Mouse (Mus musculus) forebrain, embryonic 11.5 days (tissue): Measurements from ENCODE around the gene Slc43a3. TPM values are rescaled to one million over a fixed set of nuclear protein-coding genes. Genes with fewer than 3 reads are reported as not detected.

Source experiments
- ATAC-seq: fragments of 200-750 bp; cut with Nextera tagmentation; replicated peaks from 2 replicates; pipeline ENCODE4 v1.8.0; 2017; ENCODE audit warnings: moderate TSS enrichment; ENCODE audit not compliant: low FRiP score
- DNase-seq: peaks from one replicate; pipeline ENCODE4 v3.0.0-alpha.2; 2017; ENCODE audit warnings: low spot score
- H3K27ac ChIP-seq: fragments of 300-500 bp; sonication (generic); 2 replicates; pipeline ENCODE4 v1.5.1; 2014; ENCODE audit warnings: low read depth, low read length
- H3K27me3 ChIP-seq: fragments of 300-500 bp; sonication (generic); 2 replicates; pipeline ENCODE4 v1.6.1; 2014; ENCODE audit warnings: mild to moderate bottlenecking, low read length, mixed read lengths; ENCODE audit not compliant: control insufficient read depth, insufficient read depth
- H3K36me3 ChIP-seq: fragments of 300-500 bp; sonication (generic); 2 replicates; pipeline ENCODE4 v1.6.1; 2014; ENCODE audit warnings: mild to moderate bottlenecking, low read length, moderate library complexity, mixed read lengths; ENCODE audit not compliant: control insufficient read depth, insufficient read depth
- H3K4me1 ChIP-seq: fragments of 300-500 bp; sonication (generic); replicated peaks from 2 replicates; pipeline ENCODE4 v1.6.1; 2014; ENCODE audit warnings: low read length, mixed read lengths; ENCODE audit not compliant: control insufficient read depth, insufficient read depth
- H3K4me2 ChIP-seq: fragments of 300-500 bp; sonication (generic); 2 replicates; pipeline ENCODE4 v1.6.1; 2014; ENCODE audit warnings: low read depth, mild to moderate bottlenecking, low read length, moderate library complexity, mixed read lengths; ENCODE audit not compliant: severe bottlenecking
- H3K4me3 ChIP-seq: fragments of 300-500 bp; sonication (generic); 2 replicates; pipeline ENCODE4 v1.5.1; 2014; ENCODE audit warnings: low read depth, low read length
- H3K9ac ChIP-seq: fragments of 300-500 bp; sonication (generic); 2 replicates; pipeline ENCODE4 v1.6.1; 2014; ENCODE audit warnings: low read length
- H3K9me3 ChIP-seq: fragments of 300-500 bp; sonication (generic); 2 replicates; pipeline ENCODE4 v1.6.1; 2016; ENCODE audit warnings: low read length, mixed read lengths; ENCODE audit not compliant: control insufficient read depth
- WGBS: fragments of 180-500 bp; shearing (Covaris S2); extraction: QIAGEN DNeasy Blood & Tissue Kit; methylation state at CpG from one replicate; pipeline ENCODE4 v1.1.7; 2014; 5-methylcytosine and 5-hydroxymethylcytosine counted together
- polyA plus RNA-seq: library from polyadenylated mRNA; unstranded; fragments of >200 nt; fragmentation: Nextera tagmentation; extraction: Ambion mirVana; gene quantifications from 2 replicates; pipeline ENCODE4 v1.2.1, GENCODE M21; 2014

Slc43a3 gene
- polyA plus RNA-seq, 1 experiment from 2014 or later: 18.2 TPM

GRCm38 (mm10) chr2:84980188-84980587 is 43.8 kb downstream of the Slc43a3 start, which contains the start of gene Prg2:
TSS of gene Prg2 (plus strand) at chr2:84980461.
- H3K9me3 ChIP-seq: no peaks in the 10 kb centered on the region
- ATAC-seq (no peak), DNase-seq (no peak)
- H3K27ac ChIP-seq: no peak within 1 kb of the TSS
- WGBS: 25% methylated on average over 1 of the region's 1 CpGs
- H3K9ac ChIP-seq: no peak within 1 kb of the TSS
- H3K4me1 ChIP-seq: no peaks in the 10 kb centered on the region
- H3K27me3 ChIP-seq: no peaks in the 10 kb centered on the region
- H3K4me2 ChIP-seq: no peak within 1 kb of the TSS
- H3K36me3 ChIP-seq: no peaks in the 10 kb centered on the region
- H3K4me3 ChIP-seq: no peak within 1 kb of the TSS

GRCm38 (mm10) chr2:84987930-84988329 is 51.6 kb downstream of the Slc43a3 start, which contains the start of gene Prg3:
TSS of gene Prg3 (plus strand) at chr2:84988215.
- no peak within 1 kb of the TSS for H3K4me2 ChIP-seq
- no peaks in the 10 kb centered on the region for H3K9me3 ChIP-seq
- no peak within 1 kb of the TSS for H3K4me3 ChIP-seq
- no peak within 1 kb of the TSS for H3K9ac ChIP-seq
- H3K27me3 ChIP-seq: no peaks in the 10 kb centered on the region
- 71% methylated on average over 1 of the region's 1 CpGs for WGBS
- no peaks in the 10 kb centered on the region for H3K4me1 ChIP-seq
- DNase-seq: no peak
- no peak within 1 kb of the TSS for H3K27ac ChIP-seq
- no peak for ATAC-seq
- no peaks in the 10 kb centered on the region for H3K36me3 ChIP-seq

DNA sequence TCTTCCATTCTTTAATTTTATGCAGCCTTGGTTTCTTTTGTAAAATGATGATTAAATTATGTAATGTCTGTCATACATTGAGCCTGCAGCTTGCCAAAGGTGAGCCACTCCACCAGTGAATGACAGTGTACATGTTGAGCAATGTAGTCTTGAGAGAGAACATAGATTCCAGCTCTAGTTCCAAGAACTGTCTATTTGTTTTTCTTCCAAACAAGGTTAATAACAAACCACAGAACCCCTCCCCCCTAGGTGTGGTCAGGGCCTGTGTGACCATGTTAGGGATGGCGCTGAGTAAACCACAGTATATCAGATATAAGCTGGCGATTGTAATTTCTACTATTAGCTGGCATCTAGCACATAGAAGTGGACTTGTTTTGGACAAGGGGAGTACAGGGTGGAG is 60.0 kb downstream of the Slc43a3 start:
- DNase-seq: no peak
- WGBS: 92% methylated on average over 2 of the region's 2 CpGs

DNA sequence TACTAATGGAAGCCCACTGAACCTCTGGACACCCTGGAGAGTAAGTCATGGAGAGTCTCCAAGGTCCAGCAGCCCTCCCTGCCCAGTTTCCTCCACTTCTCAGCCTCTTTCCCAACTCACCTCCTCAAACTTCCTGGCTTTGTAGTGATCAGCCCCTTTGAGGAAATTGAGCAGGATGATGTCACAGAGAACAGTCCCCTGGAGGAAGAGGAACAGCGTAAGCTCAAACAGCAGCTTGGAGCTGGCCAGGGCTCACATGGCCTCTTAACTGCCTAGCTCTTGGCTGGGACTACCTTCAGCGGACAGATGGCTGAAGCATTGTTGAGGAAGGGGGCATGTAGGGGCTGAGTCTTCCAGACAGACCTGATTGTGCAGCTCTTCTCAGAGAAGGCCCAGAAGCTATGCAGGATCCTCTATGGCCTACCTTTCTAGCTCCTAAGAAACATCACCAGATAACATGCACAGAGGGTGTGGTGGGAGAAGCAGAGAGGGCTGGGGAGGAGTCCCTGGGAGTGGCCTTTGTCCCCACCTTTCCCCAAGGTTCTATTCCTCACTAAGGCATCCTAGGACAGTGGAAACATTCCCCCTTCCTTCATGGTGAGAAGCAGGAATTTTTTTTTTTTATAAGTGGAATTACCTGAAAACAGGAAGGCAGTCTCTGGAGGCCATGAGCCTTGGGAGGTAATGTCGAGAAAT is 63.3 kb downstream of the Slc43a3 start:
- DNase-seq (no peak), ATAC-seq (no peak)
- no peak overlapping the region for H3K9ac ChIP-seq
- no peak overlapping the region for H3K4me3 ChIP-seq
- H3K4me2 ChIP-seq: no peak overlapping the region
- no peaks in the 10 kb centered on the region for H3K9me3 ChIP-seq
- H3K4me1 ChIP-seq: no peaks in the 10 kb centered on the region
- H3K36me3 ChIP-seq: no peaks in the 10 kb centered on the region
- no peak overlapping the region for H3K27ac ChIP-seq
- H3K27me3 ChIP-seq: no peaks in the 10 kb centered on the region
- 86% methylated on average over 3 of the region's 3 CpGs for WGBS

More for the DNA sequence above, 60.0 kb downstream of the Slc43a3 start:
- Histone ChIP-seq H3K36me3 (no peaks in the 10 kb centered on the region), H3K9ac (no peak overlapping the region), H3K27ac (no peak overlapping the region), H3K4me3 (no peak overlapping the region), H3K9me3 (no peaks in the 10 kb centered on the region), H3K4me1 (no peaks in the 10 kb centered on the region), H3K27me3 (no peaks in the 10 kb centered on the region), H3K4me2 (no peak overlapping the region)
- ATAC-seq: no peak

DNA sequence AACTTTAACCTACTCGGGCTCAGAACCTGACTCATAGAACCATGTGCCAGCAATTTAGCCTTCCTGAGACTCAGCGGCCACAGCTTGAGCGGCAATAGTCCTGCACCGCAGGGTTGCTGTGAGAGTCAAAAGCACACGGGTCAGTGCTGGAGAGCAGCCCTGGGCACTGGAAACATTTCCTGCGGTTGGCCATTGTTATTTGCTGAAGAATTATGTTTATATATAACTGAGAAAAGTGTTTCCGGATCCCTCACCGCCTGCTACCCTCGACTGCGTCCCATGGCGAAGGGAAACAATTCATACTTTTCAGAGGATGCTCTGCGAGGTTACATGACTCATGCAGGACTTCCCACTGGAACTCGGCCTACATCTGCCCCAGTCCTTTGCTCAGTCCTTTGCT is 65.1 kb downstream of the Slc43a3 start:
- Histone ChIP-seq H3K4me3 (no peak overlapping the region), H3K4me2 (no peak overlapping the region), H3K36me3 (no peaks in the 10 kb centered on the region), H3K27me3 (no peaks in the 10 kb centered on the region), H3K9ac (no peak overlapping the region), H3K9me3 (no peaks in the 10 kb centered on the region), H3K27ac (no peak overlapping the region), H3K4me1 (no peaks in the 10 kb centered on the region)
- WGBS: 71% methylated on average over 13 of the region's 13 CpGs
- DNase-seq: no peak
- no peak for ATAC-seq

DNA sequence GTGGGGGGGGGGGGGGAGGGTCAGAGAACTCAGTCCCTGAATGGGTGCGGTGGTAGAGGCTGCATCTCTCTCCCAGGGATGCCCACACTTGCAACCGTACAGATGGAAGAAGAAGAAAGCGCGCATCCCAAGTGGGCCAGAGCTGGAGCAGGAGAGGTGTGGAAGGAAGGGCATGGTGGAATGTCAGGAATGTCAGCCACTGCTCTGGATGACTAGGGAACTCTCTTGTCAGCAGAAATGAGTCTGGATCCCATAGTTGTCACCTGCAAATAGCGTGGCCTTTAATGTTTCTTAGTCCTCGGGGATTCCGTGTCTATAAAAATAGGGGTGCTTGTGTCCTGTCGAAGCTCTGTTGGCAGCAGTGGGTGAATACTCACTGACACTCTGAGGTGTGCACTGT is 66.2 kb downstream of the Slc43a3 start:
- Histone ChIP-seq H3K27me3 (no peaks in the 10 kb centered on the region), H3K9me3 (no peaks in the 10 kb centered on the region), H3K27ac (no peak overlapping the region), H3K4me1 (no peaks in the 10 kb centered on the region), H3K9ac (no peak overlapping the region), H3K36me3 (no peaks in the 10 kb centered on the region), H3K4me2 (no peak overlapping the region), H3K4me3 (no peak overlapping the region)
- WGBS: 74% methylated on average over 8 of the region's 8 CpGs
- no peak for ATAC-seq
- DNase-seq: no peak

DNA sequence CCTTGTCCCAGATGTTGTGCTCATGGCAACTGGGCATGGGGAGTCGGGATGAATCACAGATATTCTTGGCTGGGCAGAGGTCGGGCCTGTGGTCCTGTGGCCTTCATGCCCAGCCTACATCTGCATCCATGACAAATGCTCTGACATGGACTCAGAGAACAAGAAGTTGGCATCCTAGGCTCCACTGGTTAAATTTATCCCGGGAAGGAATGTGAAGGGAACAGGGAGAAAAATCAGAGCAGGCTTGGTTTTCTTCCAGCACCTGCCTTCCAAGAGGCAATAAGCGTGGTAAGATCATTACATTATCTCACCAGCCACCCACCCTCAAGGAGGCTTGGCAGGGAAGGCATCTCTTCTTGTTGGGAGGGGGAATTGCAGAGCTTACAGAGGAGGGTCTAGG is 68.0 kb downstream of the Slc43a3 start:
- Histone ChIP-seq H3K36me3 (no peaks in the 10 kb centered on the region), H3K4me3 (no peak overlapping the region), H3K4me2 (no peak overlapping the region), H3K27ac (no peak overlapping the region), H3K9me3 (no peaks in the 10 kb centered on the region), H3K9ac (no peak overlapping the region), H3K27me3 (no peaks in the 10 kb centered on the region), H3K4me1 (no peaks in the 10 kb centered on the region)
- DNase-seq (no peak), ATAC-seq (no peak)
- 90% methylated on average over 4 of the region's 4 CpGs for WGBS

DNA sequence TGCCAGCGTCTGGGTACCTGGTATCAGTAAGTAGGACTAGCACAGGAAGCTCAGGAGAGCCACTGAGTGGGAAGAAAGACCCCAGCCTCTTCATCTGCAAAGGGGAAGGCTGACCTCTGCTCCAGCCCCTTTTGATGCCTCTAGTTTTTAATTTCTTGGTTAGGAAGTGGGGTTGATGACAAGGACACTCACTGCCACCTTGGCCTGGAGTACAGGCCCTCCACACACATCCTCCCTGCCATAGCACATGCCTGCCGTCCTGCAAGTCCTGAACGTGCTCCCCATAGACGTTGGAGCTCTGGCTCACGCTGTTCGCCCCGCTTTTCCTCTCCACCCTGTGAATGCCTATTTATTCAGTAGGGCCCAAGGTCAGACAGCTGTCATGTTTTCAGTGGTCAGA is 70.2 kb downstream of the Slc43a3 start:
- DNase-seq (no peak), ATAC-seq (no peak)
- Histone ChIP-seq H3K27ac (no peak overlapping the region), H3K27me3 (no peaks in the 10 kb centered on the region), H3K4me3 (no peak overlapping the region), H3K4me1 (no peaks in the 10 kb centered on the region), H3K4me2 (no peak overlapping the region), H3K36me3 (no peaks in the 10 kb centered on the region), H3K9ac (no peak overlapping the region), H3K9me3 (no peaks in the 10 kb centered on the region)
- 88% methylated on average over 7 of the region's 7 CpGs for WGBS

DNA sequence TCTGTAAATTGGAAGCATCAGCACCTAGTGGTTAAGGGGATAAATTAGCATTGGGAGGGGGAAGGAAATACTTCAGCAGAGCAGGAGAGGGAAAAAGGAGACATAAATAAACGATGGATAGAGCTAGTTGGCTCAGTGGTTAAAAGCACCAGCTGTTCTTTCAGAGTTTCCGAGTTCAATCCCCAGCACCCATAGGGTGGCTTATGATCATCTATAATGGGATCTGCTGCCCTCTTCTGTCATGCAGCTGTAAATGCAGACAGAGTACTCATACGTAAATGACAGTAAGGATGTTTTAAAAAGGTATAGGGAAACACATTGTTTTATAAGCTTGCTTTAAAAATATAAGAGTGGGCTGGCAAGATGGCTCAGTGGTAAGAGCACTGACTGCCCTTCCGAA is 71.3 kb downstream of the Slc43a3 start:
- Histone ChIP-seq H3K4me2 (no peak overlapping the region), H3K9ac (no peak overlapping the region), H3K4me1 (no peaks in the 10 kb centered on the region), H3K27me3 (no peaks in the 10 kb centered on the region), H3K4me3 (no peak overlapping the region), H3K27ac (no peak overlapping the region), H3K9me3 (no peaks in the 10 kb centered on the region), H3K36me3 (no peaks in the 10 kb centered on the region)
- whole genome bisulfite sequencing: 24% methylated on average over 4 of the region's 4 CpGs
- ATAC-seq (peak; percentile 39; the same call in 1 of the 2 replicates), DNase-seq (no peak)
